Mouse (Mus musculus) limb, embryonic 10.5 days (tissue): ENCODE measurements at regions not wholly inside any gene's neighbourhood (a gene's known extent, or its start where the extent isn't known, plus 50 kb on each side); places are given as distances from the start of the nearest gene placed in this dataset.
A peak's percentile ranks its signal among the peaks of the same experiment; 100 is the strongest.

Experiments
- DNase-seq: peaks from one replicate; pipeline ENCODE4 v3.0.0-alpha.2; 2017; ENCODE audit warnings: low spot score
- H3K27ac ChIP-seq: fragments of 300-500 bp; sonication (generic); 2 replicates; pipeline ENCODE4 v1.5.1; 2016; ENCODE audit warnings: mild to moderate bottlenecking
- H3K27me3 ChIP-seq: fragments of 300-500 bp; sonication (generic); 2 replicates; pipeline ENCODE4 v1.6.1; 2016; ENCODE audit warnings: low read depth, mild to moderate bottlenecking; ENCODE audit not compliant: poor library complexity, severe bottlenecking
- H3K36me3 ChIP-seq: fragments of 300-500 bp; sonication (generic); 2 replicates; pipeline ENCODE4 v1.6.1; 2016; ENCODE audit warnings: mild to moderate bottlenecking, moderate library complexity
- H3K4me1 ChIP-seq: fragments of 300-500 bp; sonication (generic); 2 replicates; pipeline ENCODE4 v1.6.1; 2016
- H3K4me3 ChIP-seq: fragments of 300-500 bp; sonication (generic); 2 replicates; pipeline ENCODE4 v1.5.1; 2016; ENCODE audit warnings: mild to moderate bottlenecking, moderate library complexity
- H3K9me3 ChIP-seq: fragments of 300-500 bp; sonication (generic); replicated peaks from 2 replicates; pipeline ENCODE4 v1.6.1; 2016; ENCODE audit warnings: mild to moderate bottlenecking
- WGBS: fragments of 180-500 bp; shearing (Covaris S2); methylation state at CpG from one replicate; pipeline ENCODE4 v1.1.7; 2016; 5-methylcytosine and 5-hydroxymethylcytosine counted together

- no peak for DNase-seq
- peaks cover 77% of the 10 kb centered on the region for H3K4me1 ChIP-seq
- no peak overlapping the region for H3K4me3 ChIP-seq
- peak overlapping the region; percentile 70 for H3K27ac ChIP-seq
- no peaks in the 10 kb centered on the region for H3K27me3 ChIP-seq
- H3K36me3 ChIP-seq: no peaks in the 10 kb centered on the region
- no peaks in the 10 kb centered on the region for H3K9me3 ChIP-seq
These were observed 169.4 kb upstream of the Tut7 start for GRCm38 (mm10) chr13:59992346-59992745.

- Histone ChIP-seq H3K9me3 (no peaks in the 10 kb centered on the region), H3K36me3 (no peaks in the 10 kb centered on the region), H3K4me3 (0 out of 2 replicates have a peak overlapping the region, but pooled peaks have one; percentile 16), H3K27ac (peak overlapping the region; percentile 70), H3K27me3 (no peaks in the 10 kb centered on the region), H3K4me1 (peaks cover 65% of the 10 kb centered on the region)
- WGBS: 30% methylated on average over 10 of the region's 10 CpGs
- peak; percentile 77 for DNase-seq
These were observed 167.7 kb upstream of the Tut7 start for GRCm38 (mm10) chr13:59990402-59991280.

DNA sequence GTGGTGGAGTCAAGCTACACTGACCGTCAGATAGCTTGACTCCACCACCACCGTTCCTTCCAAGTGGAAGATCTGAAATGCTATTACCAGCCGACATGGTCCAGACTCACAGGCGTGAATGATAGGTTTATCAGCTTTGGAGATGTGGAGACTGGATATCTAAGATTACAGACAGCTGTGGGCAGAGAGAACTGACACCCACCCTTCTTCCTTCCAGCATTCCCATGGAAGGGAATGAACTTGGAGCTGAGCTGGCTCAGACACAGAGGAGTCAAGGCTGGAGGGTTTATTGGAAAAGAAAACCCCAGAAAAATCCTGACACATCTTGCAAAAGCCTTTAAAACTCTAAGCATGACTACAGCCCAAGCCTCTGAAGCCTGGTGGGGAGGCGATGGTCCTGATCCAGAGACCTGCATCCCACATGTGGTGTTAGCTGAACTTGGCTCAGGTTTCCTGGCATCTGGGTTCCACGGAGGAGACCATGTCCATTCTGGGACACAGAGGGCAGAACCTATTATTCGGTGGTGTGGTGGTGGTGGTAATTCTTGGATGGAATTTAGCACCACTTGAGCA is 165.5 kb upstream of the Tut7 start:
- no peak overlapping the region for H3K4me3 ChIP-seq
- WGBS: 69% methylated on average over 7 of the region's 7 CpGs
- no peaks in the 10 kb centered on the region for H3K9me3 ChIP-seq
- H3K4me1 ChIP-seq: peaks cover 53% of the 10 kb centered on the region
- DNase-seq: no peak
- H3K27ac ChIP-seq: peak overlapping the region; percentile 56
- no peaks in the 10 kb centered on the region for H3K36me3 ChIP-seq
- no peaks in the 10 kb centered on the region for H3K27me3 ChIP-seq

- DNase-seq: no peak
- 58% methylated on average over 5 of the region's 5 CpGs for WGBS
These were observed 153.5 kb upstream of the Tut7 start for GRCm38 (mm10) chr13:59976425-59976824.

DNA sequence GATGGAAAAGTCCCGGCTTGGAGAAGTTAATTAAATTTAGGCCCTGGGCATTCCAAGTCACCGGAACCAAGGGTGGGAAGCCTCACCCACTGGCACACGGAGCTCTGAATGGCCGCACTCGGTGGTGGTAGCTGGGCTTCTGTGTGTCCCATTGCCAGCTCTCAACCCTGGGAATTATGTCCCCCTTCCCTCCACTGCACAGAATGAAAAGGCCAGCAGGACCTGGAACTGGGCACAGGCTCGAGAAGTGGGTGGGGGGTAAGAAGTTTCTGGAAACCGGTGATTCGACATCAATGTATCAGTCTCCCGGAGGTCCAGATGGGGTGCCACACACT is 149.1 kb upstream of the Tut7 start:
- H3K9me3 ChIP-seq: no peaks in the 10 kb centered on the region
- no peaks in the 10 kb centered on the region for H3K36me3 ChIP-seq
- H3K4me1 ChIP-seq: peaks cover 73% of the 10 kb centered on the region
- no peaks in the 10 kb centered on the region for H3K27me3 ChIP-seq
- peak overlapping the region; percentile 85 for H3K27ac ChIP-seq
- DNase-seq: no peak
- 61% methylated on average over 9 of the region's 9 CpGs for WGBS
- peak overlapping the region; percentile 41; the same call in 1 of the 2 replicates for H3K4me3 ChIP-seq

More at GRCm38 (mm10) chr13:59976425-59976824, 153.5 kb upstream of the Tut7 start:
- H3K27me3 ChIP-seq: 0 out of 2 replicates have a peak, but pooled peaks cover 3% of the 10 kb centered on the region
- H3K27ac ChIP-seq: peak overlapping the region; percentile 87
- H3K36me3 ChIP-seq: no peaks in the 10 kb centered on the region
- no peak overlapping the region for H3K4me3 ChIP-seq
- H3K4me1 ChIP-seq: peaks cover 48% of the 10 kb centered on the region
- no peaks in the 10 kb centered on the region for H3K9me3 ChIP-seq

DNA sequence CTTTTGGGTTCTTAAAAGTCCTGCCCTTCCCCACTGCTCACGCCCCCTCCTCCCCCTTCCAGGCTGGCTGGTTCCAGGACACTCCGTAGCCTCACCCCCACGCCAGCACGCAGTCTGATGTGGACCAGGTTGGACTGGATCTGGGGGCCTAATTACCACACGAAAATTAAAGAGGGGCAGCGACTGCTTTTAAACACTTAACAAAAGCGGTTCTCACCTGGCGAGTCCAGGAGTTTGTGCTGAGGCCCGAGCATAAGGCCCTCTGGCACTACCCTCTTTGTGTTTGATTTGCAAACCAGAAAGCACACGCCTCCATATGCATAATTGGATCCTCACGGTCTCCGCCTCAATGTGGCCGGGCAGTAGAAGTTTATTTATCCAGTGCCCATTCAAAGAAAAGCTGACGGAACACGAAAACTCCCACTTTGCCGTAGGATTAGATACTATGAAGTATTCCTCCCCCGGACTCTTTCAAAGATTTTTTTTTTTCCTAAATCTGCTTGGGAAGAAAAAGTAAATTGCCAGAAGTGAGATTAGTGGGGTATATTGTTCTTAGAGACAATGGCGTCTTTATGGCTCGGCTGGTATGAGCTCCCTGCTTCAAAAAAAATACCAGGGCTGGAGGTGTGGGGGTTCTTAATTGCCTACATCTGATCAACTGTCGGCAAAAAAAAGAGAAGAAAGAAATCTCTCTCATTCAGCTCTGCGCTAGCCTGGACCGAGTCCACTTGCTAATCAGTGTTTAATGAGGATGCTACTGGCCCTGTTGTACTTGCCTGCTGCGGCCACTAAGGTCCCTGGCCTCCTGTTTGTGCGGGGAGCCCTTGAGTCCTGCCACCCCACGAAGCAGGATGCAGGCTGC is 148.5 kb upstream of the Tut7 start:
- Histone ChIP-seq H3K27ac (peak overlapping the region; percentile 85), H3K9me3 (no peaks in the 10 kb centered on the region), H3K4me3 (peak overlapping the region; percentile 41), H3K36me3 (no peaks in the 10 kb centered on the region), H3K4me1 (peaks cover 73% of the 10 kb centered on the region), H3K27me3 (no peaks in the 10 kb centered on the region)
- DNase-seq: peak; percentile 75
- WGBS: 4% methylated on average over 25 of the region's 25 CpGs

GRCm38 (mm10) chr13:59970430-59970829 is 147.5 kb upstream of the Tut7 start:
- no peaks in the 10 kb centered on the region for H3K36me3 ChIP-seq
- no peaks in the 10 kb centered on the region for H3K9me3 ChIP-seq
- peak overlapping the region; percentile 85 for H3K27ac ChIP-seq
- peaks cover 66% of the 10 kb centered on the region for H3K4me1 ChIP-seq
- DNase-seq: no peak
- WGBS: 35% methylated on average over 6 of the region's 6 CpGs
- H3K27me3 ChIP-seq: no peaks in the 10 kb centered on the region
- H3K4me3 ChIP-seq: peak overlapping the region; percentile 41

- Histone ChIP-seq H3K4me3 (no peak overlapping the region), H3K36me3 (no peaks in the 10 kb centered on the region), H3K4me1 (peaks cover 59% of the 10 kb centered on the region), H3K9me3 (no peaks in the 10 kb centered on the region), H3K27me3 (no peaks in the 10 kb centered on the region), H3K27ac (no peak overlapping the region)
- no peak for DNase-seq
- WGBS: 86% methylated on average over 3 of the region's 3 CpGs
These were observed 146.5 kb upstream of the Tut7 start for GRCm38 (mm10) chr13:59969484-59969883.

DNA sequence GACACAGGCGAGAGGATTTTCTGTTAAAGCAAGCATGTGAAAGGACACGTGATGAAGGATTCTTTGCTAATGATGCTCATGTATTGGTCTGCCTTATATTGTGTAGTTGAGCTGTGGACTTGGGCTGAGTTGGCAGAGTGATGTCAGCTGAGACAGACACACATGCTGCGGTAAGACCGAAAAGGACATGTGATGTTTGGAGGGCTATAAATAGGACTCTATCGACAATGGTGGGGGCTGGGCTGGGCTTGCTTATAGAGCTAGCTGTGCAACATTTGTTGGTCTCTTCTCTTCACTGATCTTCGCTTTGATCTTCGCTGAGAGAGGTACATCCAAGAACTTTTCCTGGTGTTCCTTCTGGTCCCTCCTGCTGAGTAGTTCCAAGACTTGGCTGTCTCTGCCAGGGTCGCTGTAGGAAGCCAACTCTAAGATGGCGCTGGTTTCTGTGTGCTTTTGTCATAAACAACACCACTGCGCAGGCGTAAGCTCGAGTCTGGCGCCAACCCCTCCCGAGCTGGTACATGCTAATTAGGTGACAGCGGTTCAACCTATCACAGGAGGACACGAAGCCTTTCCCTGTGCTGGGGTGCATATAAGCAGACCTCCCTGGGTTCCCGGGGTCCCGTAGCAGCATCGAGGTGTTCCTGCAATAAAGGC is 145.8 kb upstream of the Tut7 start:
- Histone ChIP-seq H3K9me3 (no peaks in the 10 kb centered on the region), H3K27me3 (no peaks in the 10 kb centered on the region), H3K4me3 (no peak overlapping the region), H3K36me3 (no peaks in the 10 kb centered on the region), H3K27ac (no peak overlapping the region), H3K4me1 (peaks cover 57% of the 10 kb centered on the region)
- no peak for DNase-seq
- WGBS: 92% methylated on average over 19 of the region's 19 CpGs

- Histone ChIP-seq H3K4me3 (no peak overlapping the region), H3K4me1 (peaks cover 56% of the 10 kb centered on the region), H3K27ac (peak overlapping the region; percentile 61; the same call in 1 of the 2 replicates), H3K9me3 (no peaks in the 10 kb centered on the region), H3K27me3 (no peaks in the 10 kb centered on the region), H3K36me3 (no peaks in the 10 kb centered on the region)
- WGBS: 84% methylated on average over 17 of the region's 17 CpGs
- DNase-seq: no peak
These were observed 143.7 kb upstream of the Tut7 start for GRCm38 (mm10) chr13:59966535-59967255.

DNA sequence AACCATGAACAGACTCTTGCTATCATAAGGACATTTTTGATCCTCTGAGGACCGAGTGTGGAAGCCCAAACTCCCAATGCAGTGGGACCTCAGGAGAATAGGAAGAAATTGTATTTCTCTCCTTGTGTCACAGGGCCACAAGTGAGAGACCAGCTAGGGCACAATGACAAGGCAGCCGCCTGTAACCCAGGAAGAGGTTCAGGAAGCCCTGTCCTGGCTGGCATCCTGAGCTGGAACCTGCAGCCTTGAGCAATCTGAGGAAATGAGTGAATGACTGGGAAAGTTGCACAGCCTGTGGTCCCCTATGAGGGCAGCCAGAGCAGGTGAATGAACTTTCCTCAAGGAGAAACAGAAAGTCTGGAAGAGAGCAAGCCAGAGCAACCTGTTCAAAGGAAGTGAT is 142.0 kb upstream of the Tut7 start:
- Histone ChIP-seq H3K9me3 (no peaks in the 10 kb centered on the region), H3K4me1 (peaks cover 39% of the 10 kb centered on the region), H3K4me3 (no peak overlapping the region), H3K27me3 (no peaks in the 10 kb centered on the region), H3K36me3 (no peaks in the 10 kb centered on the region), H3K27ac (no peak overlapping the region)
- DNase-seq: no peak
- WGBS: 93% methylated on average over 2 of the region's 2 CpGs
